Mouse (Mus musculus): ENCODE results near the gene Pacsin1. TPM values are rescaled to one million over a fixed set of nuclear protein-coding genes. Genes with fewer than 3 reads are reported as not detected.
"Not testable (repeated sequence)": the region's sequence is repeated elsewhere in the genome, so short reads cannot be mapped to it uniquely, and the experiment has no call there.

Gene Pacsin1
- polyA plus RNA-seq, 1 experiment from 2014 or later, result 0.54 TPM

DNA sequence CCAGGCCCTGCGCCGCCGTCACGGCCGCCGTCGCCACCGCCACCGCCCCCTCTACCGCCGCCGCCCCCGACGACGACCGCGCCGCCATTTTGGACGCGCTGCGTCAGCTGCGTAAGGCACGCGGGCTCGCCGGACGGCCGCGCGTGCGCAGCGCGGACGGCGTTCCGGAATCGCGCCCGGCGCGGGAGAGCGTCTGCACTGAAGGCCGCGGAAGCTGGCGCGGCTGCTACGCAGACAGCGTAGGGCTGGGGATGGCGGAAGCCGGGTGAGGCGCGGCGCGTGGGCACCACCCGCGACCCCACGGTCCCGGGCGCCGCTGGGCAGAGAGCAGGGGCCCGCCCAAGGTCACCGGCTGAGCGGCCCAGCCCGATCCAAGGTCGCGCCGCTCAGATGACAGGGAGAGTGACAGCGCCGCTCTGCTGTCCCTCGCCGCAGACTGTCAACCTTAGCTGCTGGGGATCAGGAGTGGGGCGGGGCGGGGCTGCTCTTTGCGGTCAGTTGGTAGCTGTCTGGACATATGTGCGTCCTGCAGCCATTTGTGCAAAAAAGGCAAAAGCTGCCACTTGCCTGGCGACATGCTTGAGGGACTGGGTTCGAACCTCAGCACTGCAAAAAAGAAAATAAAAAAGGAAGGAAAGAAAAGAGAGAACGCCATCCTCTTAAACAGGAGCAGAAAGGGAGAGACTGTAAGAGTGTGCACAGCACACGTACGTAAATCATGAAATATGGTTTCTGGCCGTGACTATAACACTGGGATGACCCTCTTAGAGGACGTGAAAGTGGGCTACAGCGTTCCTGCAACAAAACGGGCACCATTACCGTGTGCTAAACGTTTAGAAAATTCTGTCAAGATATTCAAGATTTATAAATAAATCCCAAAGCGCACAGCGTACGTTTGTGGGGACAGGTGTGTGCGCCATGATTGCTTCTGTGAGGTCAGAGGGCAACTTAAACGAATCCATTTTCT lies 31.7 kb upstream of the Pacsin1 start, which contains the start of gene Nudt3:
Gene Nudt3 (minus strand): TSS at position 136 of the 967 bp plus-strand sequence.
- H3K4me2 ChIP-seq, result peak within 1 kb of the TSS; percentile 72
- H3K4me3 ChIP-seq, result peak within 1 kb of the TSS; percentile 96
- H3K27me3 ChIP-seq, result no peaks in the 10 kb centered on the region
- 7% methylated on average over 91 of the region's 91 CpGs for WGBS
- H3K36me3 ChIP-seq, result no peaks in the 10 kb centered on the region
- H3K4me1 ChIP-seq (replicated peaks), result peaks cover 40% of the 10 kb centered on the region
- H3K9ac ChIP-seq, result peak within 1 kb of the TSS; percentile 98
- ATAC-seq (replicated peaks; ENCODE audit: insufficient number of reproducible peaks, insufficient read depth, low FRiP score, low read depth), result peak; percentile 90
- no peaks in the 10 kb centered on the region for H3K9me3 ChIP-seq (replicated peaks)
- peak within 1 kb of the TSS; percentile 95 for H3K27ac ChIP-seq

DNA sequence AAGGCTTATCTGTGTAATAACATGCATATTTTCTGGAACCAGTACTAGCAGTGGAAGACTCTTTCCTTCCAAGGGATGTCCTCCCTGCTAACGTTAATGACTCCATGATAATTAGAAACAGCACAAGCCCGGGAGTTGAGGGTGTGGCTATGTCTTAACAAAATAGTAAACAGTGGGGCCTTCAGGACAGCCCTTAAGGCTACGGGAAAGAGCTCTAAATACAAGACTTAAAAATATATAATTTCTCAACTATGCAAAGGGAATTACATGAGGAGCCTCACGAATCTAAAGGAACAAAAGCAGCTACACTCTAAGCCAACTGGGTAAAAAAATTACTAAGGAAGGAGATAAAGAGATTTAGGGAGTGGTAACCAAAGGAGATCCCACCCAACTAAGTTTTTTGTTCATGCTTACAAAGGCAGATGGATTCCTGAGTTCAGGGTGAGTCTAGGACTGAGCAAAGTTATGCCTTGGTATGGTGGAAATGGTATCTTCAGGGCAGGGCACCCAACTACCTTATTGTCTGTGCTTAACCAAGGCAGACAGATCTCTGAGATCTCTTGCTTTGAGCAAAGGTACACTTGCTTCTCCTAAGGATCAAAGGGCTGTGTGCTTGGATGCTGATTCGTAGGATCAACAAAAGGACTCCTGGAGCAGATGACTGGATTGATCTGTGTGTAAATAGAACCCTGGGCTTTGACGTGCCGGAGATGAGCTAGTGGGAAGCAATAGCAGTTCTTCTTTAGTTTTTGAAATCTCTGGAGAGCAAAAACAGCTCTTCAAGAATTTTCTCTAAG lies 29.7 kb upstream of the Pacsin1 start:
- peaks cover 8% of the 10 kb centered on the region for H3K36me3 ChIP-seq
- peaks cover 26% of the 10 kb centered on the region for H3K4me1 ChIP-seq (replicated peaks)
- WGBS, result 64% methylated on average over 7 of the region's 7 CpGs
- no peak overlapping the region for H3K27ac ChIP-seq
- no peak overlapping the region for H3K9ac ChIP-seq
- no peak overlapping the region for H3K4me2 ChIP-seq
- no peaks in the 10 kb centered on the region for H3K9me3 ChIP-seq (replicated peaks)
- no peaks in the 10 kb centered on the region for H3K27me3 ChIP-seq
- no peak for ATAC-seq (replicated peaks; ENCODE audit: insufficient number of reproducible peaks, insufficient read depth, low FRiP score, low read depth)
- no peak overlapping the region for H3K4me3 ChIP-seq

DNA sequence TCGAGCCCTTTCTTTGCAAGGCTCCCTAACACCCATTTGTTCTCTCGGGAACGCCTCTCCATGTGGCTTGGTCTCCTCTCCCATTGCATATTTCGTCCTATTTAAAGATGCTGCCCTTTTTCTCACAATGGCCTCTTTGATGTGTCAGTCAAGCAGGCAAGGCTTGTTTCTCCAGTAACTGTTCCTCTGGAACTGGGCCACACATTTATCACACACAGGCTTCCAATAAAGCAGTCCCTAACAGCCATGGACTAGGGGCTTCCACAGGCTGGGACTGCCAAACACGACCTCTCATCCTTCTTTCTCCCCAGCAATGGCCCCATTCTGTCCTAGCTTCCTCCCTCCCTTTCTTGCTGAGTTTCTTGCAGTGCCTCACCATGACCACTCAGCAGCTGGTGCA lies 28.6 kb upstream of the Pacsin1 start:
- Histone ChIP-seq H3K27ac (peak overlapping the region; percentile 54; the same call in 1 of the 2 replicates), H3K4me3 (no peak overlapping the region), H3K27me3 (no peaks in the 10 kb centered on the region), H3K9me3 (replicated peaks) (no peaks in the 10 kb centered on the region), H3K4me1 (replicated peaks) (peaks cover 19% of the 10 kb centered on the region), H3K36me3 (peaks cover 18% of the 10 kb centered on the region), H3K9ac (no peak overlapping the region), H3K4me2 (no peak overlapping the region)
- WGBS, result 28% methylated on average over 5 of the region's 5 CpGs
- ATAC-seq (replicated peaks; ENCODE audit: insufficient number of reproducible peaks, insufficient read depth, low FRiP score, low read depth), result no peak

DNA sequence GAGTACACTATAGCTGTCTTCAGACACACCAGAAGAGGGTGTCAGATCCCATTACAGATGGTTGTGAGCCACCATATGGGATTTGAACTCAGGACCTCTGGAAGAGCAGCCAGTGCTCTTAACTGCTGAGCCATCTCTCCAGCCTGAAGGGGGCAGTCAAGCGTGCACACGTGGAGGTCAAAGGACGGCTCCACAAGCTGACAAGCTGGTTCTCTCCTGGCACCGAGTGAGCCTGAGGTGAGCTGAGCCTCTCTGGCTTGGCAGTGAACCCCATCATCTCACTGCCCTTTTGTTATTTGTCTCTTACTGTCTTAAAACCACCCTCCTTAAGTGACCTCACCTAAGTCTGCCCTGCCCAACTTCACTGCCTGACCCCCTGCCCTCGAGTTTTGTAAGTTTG lies 27.9 kb upstream of the Pacsin1 start:
- no peaks in the 10 kb centered on the region for H3K9me3 ChIP-seq (replicated peaks)

DNA sequence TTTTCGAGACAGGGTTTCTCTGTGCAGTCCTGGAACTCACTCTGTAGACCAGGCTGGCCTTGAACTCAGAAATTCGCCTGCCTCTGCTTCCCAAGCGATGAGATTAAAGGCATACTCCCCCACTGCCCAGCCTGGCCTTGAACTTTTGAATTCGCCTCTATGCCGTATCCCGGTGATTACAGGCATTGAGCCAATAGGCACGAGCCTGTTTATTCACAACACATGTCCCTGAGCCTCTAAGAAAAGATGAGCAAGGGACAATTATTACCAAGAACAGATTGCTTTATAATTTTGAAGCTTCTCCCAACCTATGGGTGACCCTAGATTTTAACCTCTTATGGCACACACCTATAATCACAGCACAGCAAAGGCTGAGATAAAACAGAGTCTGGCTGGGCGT lies 26.9 kb upstream of the Pacsin1 start:
- Histone ChIP-seq H3K27ac (no peak overlapping the region), H3K9ac (no peak overlapping the region), H3K4me2 (no peak overlapping the region), H3K9me3 (replicated peaks) (no peaks in the 10 kb centered on the region), H3K4me3 (no peak overlapping the region), H3K4me1 (replicated peaks) (peaks cover 34% of the 10 kb centered on the region), H3K27me3 (no peaks in the 10 kb centered on the region), H3K36me3 (peaks cover 33% of the 10 kb centered on the region)
- 83% methylated on average over 8 of the region's 8 CpGs for WGBS
- no peak for ATAC-seq (replicated peaks; ENCODE audit: insufficient number of reproducible peaks, insufficient read depth, low FRiP score, low read depth)

More for the DNA sequence above, 27.9 kb upstream of the Pacsin1 start:
- H3K4me1 ChIP-seq (replicated peaks), result peaks cover 25% of the 10 kb centered on the region
- no peak overlapping the region for H3K27ac ChIP-seq
- no peak for ATAC-seq (replicated peaks; ENCODE audit: insufficient number of reproducible peaks, insufficient read depth, low FRiP score, low read depth)
- H3K4me3 ChIP-seq, result no peak overlapping the region
- H3K36me3 ChIP-seq, result peaks cover 26% of the 10 kb centered on the region
- H3K27me3 ChIP-seq, result no peaks in the 10 kb centered on the region
- H3K4me2 ChIP-seq, result no peak overlapping the region
- no peak overlapping the region for H3K9ac ChIP-seq
- 52% methylated on average over 5 of the region's 5 CpGs for WGBS

DNA sequence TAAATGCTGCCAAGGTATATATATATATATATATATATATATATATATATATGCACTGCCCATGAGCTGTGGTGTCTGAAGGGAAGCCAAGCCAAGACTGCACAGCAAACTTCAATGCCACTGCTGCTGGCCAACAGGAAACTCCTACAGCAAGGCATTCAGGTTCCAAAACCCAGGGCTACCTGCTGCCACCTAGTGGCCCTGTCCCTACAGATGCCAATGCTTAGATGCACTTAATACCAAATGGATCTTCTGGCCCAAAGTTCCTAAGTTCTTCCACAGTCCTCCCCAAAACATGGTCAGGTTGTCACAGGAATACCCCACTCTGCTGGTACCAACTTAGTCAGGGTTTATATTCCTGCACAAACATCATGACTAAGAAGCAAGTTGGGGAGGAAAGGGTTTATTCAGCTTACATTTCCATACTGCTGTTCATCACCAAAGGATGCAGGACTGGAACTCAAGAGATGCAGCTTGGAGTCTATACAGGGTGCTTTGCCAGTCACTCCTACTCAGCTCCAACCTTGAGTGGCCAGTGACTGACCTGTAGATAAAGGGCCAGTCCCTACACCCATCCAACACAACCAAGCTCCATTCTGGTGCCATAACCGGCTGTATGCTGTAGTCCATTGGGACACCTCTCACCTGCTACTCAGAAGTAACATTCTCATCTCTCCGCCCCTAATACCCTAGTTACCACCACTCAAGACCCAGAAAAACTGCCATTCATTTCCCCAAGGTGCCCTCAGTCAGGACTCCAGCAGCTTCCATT lies 25.9 kb upstream of the Pacsin1 start:
- Histone ChIP-seq H3K27ac (no peak overlapping the region), H3K4me3 (no peak overlapping the region), H3K36me3 (peaks cover 33% of the 10 kb centered on the region), H3K27me3 (no peaks in the 10 kb centered on the region), H3K9ac (no peak overlapping the region), H3K4me1 (replicated peaks) (peaks cover 35% of the 10 kb centered on the region), H3K9me3 (replicated peaks) (no peaks in the 10 kb centered on the region), H3K4me2 (no peak overlapping the region)
- ATAC-seq (replicated peaks; ENCODE audit: insufficient number of reproducible peaks, insufficient read depth, low FRiP score, low read depth), result 0 out of 2 replicates have a peak, but pooled peaks have one; percentile 14
- 78% methylated on average over 2 of the region's 2 CpGs for WGBS

DNA sequence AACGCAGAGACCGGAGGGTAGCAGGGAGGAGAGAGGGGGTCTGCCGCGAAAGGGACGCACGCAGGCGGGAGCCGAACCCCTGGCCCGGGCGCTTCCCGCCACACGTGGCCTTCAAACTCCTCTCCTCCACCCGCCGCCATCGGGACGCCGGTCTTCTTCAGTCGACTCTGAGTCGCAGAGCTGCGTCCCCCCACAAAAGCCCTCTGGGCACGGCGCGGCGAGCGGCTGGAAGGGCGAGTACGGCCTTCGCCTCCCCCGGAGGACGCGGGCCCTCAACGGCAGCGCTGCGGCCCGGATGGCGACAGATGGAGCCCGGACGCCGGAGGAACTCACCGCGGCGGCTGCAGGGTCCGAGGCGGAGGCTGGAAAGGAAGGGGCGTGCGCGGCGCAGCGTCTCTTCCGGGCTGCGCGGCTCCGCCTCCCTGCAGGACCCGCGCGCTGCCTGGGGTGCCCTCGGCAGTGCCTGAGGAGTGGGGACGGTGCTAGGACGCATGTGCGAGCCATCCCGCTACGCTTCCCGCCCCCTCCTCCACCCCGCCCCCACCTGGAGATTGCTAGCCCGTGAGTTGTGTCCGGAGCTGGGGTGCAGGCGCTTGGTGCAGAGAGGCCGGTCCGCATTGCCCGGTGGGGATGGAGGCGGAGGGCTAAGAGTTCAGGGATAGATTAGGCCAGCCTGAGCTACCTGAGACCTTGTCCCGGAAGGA lies 20.3 kb upstream of the Pacsin1 start, which contains the start of gene RPS10-NUDT3:
Gene RPS10-NUDT3 (minus strand): TSS at position 352 of the 704 bp plus-strand sequence.
- under 1% methylated on average over 71 of the region's 72 CpGs for WGBS
- ATAC-seq (replicated peaks; ENCODE audit: insufficient number of reproducible peaks, insufficient read depth, low FRiP score, low read depth), result peak; percentile 94
- H3K4me1 ChIP-seq (replicated peaks), result peaks cover 52% of the 10 kb centered on the region
- H3K27ac ChIP-seq, result peak within 1 kb of the TSS; percentile 85
- no peaks in the 10 kb centered on the region for H3K9me3 ChIP-seq (replicated peaks)
- peak within 1 kb of the TSS; percentile 90 for H3K9ac ChIP-seq
- peak within 1 kb of the TSS; percentile 75 for H3K4me2 ChIP-seq
- H3K4me3 ChIP-seq, result peak within 1 kb of the TSS; percentile 83
- H3K27me3 ChIP-seq, result no peaks in the 10 kb centered on the region
- H3K36me3 ChIP-seq, result peaks cover 30% of the 10 kb centered on the region

DNA sequence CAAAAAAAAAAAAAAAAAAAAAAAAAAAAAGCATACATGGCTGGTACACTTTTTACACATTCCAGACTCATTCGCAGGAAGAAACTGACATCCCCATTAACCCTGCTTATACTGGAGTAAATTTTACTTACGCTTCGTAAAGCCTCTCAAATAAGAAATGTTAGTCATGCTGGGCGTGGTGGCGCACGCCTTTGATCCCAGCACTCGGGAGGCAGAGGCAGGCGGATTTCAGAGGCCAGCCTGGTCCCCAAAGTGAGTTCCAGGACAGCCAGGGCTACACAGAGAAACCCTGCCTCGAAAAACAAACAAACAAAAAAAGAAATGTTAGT lies 19.8 kb upstream of the Pacsin1 start:
- Histone ChIP-seq H3K4me3 (peak overlapping the region; percentile 83), H3K27ac (peak overlapping the region; percentile 80), H3K9ac (0 out of 2 replicates have a peak overlapping the region, but pooled peaks have one; percentile 51), H3K36me3 (peaks cover 26% of the 10 kb centered on the region), H3K4me1 (replicated peaks) (peaks cover 52% of the 10 kb centered on the region), H3K4me2 (peak overlapping the region; percentile 75)
- ATAC-seq (replicated peaks; ENCODE audit: insufficient number of reproducible peaks, insufficient read depth, low FRiP score, low read depth); H3K27me3 ChIP-seq; H3K9me3 ChIP-seq (replicated peaks): not testable (repeated sequence)
- WGBS, result 45% methylated on average over 9 of the region's 9 CpGs

DNA sequence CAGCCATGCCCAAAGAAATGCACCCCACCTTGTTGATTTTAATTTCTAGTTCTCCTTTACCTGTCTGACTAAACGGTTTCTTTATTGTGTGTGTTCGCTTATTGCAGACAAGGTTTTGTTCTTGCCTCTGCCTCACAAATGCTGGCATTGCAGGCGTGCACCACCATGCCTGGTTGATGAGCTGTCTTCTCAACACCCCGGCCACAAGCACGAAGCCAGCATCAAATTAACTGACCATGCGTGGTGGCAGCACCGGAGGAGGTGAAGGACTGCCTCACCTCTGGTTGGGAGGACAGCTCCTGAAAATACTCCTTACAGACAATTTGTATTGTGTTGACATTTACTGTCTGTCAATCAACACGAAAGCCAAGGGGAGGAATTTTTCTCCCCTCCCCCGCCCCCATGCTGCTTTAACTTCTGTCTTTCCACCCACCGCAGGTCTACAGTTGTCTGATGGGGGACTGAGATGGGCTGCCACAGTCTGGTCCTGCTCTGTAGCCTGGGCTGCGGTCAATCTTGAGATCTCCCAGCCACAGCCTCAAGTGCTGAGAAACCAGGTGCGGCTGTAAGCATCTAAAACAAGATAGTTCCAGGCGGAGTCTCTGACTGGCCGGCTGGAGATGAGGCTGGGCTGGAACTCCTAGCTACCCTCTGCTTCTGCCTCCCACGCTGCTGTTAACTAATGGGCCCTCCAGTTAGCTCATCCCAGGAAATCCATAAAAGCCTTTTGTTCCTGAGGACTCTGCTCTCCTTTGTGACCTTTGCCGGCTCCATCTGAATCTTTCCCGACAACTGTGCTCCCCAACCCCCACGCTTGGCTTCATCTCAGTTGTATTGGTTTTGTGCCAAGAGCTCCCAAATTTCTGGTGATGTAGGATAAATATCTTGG lies 18.9 kb upstream of the Pacsin1 start, which contains the start of gene Rps10:
Gene Rps10 (minus strand): TSS at position 538 of the 889 bp plus-strand sequence.
- no peak for ATAC-seq (replicated peaks; ENCODE audit: insufficient number of reproducible peaks, insufficient read depth, low FRiP score, low read depth)
- Histone ChIP-seq H3K9me3 (replicated peaks) (no peaks in the 10 kb centered on the region), H3K36me3 (peaks cover 18% of the 10 kb centered on the region), H3K4me2 (peak within 1 kb of the TSS; percentile 75), H3K27me3 (no peaks in the 10 kb centered on the region), H3K4me3 (peak within 1 kb of the TSS; percentile 83), H3K4me1 (replicated peaks) (peaks cover 47% of the 10 kb centered on the region), H3K9ac (0 out of 2 replicates have a peak within 1 kb of the TSS, but pooled peaks have one; percentile 51), H3K27ac (peak within 1 kb of the TSS; percentile 80)
- 43% methylated on average over 18 of the region's 18 CpGs for WGBS

Data from heart, embryonic 15.5 days (tissue).